Mouse (Mus musculus): ENCODE data around the gene H2-DMb2. TPM values are rescaled to one million over a fixed set of nuclear protein-coding genes. Genes with fewer than 3 reads are reported as not detected.
A peak's percentile ranks its signal among the peaks of the same experiment; 100 is the strongest.

H2-DMb2 gene
- polyA plus RNA-seq, 1 experiment from 2014 or later, result 0.98 TPM

DNA sequence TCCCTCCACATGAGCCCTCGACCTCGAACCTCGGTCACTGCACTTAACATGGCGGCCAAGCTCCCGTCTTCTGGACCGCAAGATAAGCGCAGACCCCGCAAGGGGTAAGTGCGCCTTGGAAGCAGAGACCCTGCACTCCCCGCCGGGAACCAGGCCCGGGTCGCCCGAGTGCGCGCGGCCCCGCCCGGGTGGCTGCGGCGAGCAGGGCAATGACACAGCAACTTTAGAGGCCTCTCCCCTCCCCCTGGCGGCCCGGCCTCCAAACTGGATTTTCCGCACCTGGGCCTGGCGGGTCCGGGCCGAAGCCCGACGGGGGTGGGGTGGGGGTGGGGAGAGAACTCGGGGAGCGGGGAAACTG is 22.3 kb upstream of the H2-DMb2 start:
- H3K36me3 ChIP-seq (ENCODE audit: control insufficient read depth, insufficient read depth), result peaks cover 21% of the 10 kb centered on the region
- no peaks in the 10 kb centered on the region for H3K4me1 ChIP-seq (replicated peaks; ENCODE audit: control insufficient read depth, insufficient read depth, low read length)
- H3K9me3 ChIP-seq (ENCODE audit: control insufficient read depth), result no peaks in the 10 kb centered on the region
- under 1% methylated on average over 31 of the region's 31 CpGs for WGBS
- peak overlapping the region; percentile 100 for H3K27ac ChIP-seq (ENCODE audit: low read depth, low read length)
- ATAC-seq, result peak; percentile 22
- no peaks in the 10 kb centered on the region for H3K27me3 ChIP-seq (replicated peaks; ENCODE audit: control insufficient read depth, insufficient read depth, low read length)
- H3K9ac ChIP-seq (ENCODE audit: low read depth, low read length), result peak overlapping the region; percentile 92
- H3K4me2 ChIP-seq (replicated peaks; ENCODE audit: low read depth), result peak overlapping the region; percentile 80
- H3K4me3 ChIP-seq (ENCODE audit: low read depth, low read length), result peak overlapping the region; percentile 98
- TF ChIP-seq CTCF (IDR thresholded peaks at IDR 0.05; ENCODE audit: low read depth), result peak; percentile 57

DNA sequence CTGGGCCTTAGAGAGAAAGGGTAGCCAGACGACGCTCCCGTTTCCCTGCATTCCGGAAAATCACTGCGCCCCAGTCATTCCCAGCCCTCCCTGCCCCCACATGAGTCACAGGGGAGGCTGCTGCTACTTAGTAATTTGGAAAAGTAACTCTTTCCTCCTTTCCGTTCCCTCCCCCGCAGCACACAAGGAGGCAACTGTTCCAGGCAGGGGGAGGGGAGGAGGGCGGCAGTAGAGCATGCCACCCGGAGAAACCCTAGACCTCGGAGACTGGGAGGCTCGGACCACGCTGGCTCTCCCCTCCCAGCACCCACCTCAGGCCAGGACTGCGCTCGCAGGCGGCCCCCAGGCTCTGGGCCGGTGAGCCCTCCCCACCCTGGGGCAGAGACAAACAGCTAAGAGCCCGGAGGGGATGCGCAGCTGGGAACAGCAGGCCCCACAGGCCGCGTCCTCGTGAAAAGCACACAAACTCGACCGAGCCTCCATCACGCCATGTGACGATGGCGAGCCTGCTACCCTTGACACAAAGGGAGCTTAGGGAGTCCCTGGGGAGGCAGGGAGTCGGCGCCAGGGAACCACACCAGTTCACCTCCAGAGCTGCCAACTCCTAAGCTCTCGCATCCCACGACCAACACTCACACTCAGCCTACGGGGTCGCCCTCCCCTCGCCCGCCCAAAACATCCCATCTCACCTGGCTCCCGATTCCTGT is 21.8 kb upstream of the H2-DMb2 start:
- under 1% methylated on average over 31 of the region's 35 CpGs for WGBS
- no peaks in the 10 kb centered on the region for H3K4me1 ChIP-seq (replicated peaks; ENCODE audit: control insufficient read depth, insufficient read depth, low read length)

DNA sequence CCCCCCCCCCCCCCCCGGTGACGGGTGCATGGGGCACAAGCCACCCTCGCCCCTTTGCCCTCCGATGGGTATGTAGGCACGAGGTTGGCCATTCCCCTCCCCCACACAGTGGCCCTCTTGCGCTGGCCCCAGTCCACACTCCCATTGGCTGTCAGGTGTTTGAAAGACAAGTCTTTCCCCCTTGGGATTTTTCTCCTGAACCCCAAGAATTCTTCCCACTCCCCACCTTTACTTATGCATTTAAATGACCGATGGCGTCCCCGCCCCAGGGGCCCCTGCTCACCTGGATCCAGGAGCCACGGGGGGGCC is 21.3 kb upstream of the H2-DMb2 start:
- peak; percentile 24; the same call in 1 of the 2 replicates for ATAC-seq
- 5% methylated on average over 8 of the region's 10 CpGs for WGBS
- Histone ChIP-seq H3K36me3 (ENCODE audit: control insufficient read depth, insufficient read depth) (peaks cover 12% of the 10 kb centered on the region; the same call in 1 of the 2 replicates), H3K4me3 (ENCODE audit: low read depth, low read length) (peak overlapping the region; percentile 98), H3K4me2 (replicated peaks; ENCODE audit: low read depth) (peak overlapping the region; percentile 80), H3K4me1 (replicated peaks; ENCODE audit: control insufficient read depth, insufficient read depth, low read length) (no peaks in the 10 kb centered on the region), H3K27me3 (replicated peaks; ENCODE audit: control insufficient read depth, insufficient read depth, low read length) (no peaks in the 10 kb centered on the region), H3K27ac (ENCODE audit: low read depth, low read length) (peak overlapping the region; percentile 100), H3K9me3 (ENCODE audit: control insufficient read depth) (no peaks in the 10 kb centered on the region), H3K9ac (ENCODE audit: low read depth, low read length) (peak overlapping the region; percentile 92)
- no peak for TF ChIP-seq CTCF (IDR thresholded peaks at IDR 0.05; ENCODE audit: low read depth)

More for the DNA sequence above, 21.8 kb upstream of the H2-DMb2 start:
- H3K9ac ChIP-seq (ENCODE audit: low read depth, low read length), result peak overlapping the region; percentile 92
- no peak; the same call in 1 of the 2 replicates for TF ChIP-seq CTCF (IDR thresholded peaks at IDR 0.05; ENCODE audit: low read depth)
- H3K9me3 ChIP-seq (ENCODE audit: control insufficient read depth), result no peaks in the 10 kb centered on the region
- H3K27ac ChIP-seq (ENCODE audit: low read depth, low read length), result peak overlapping the region; percentile 100
- H3K27me3 ChIP-seq (replicated peaks; ENCODE audit: control insufficient read depth, insufficient read depth, low read length), result no peaks in the 10 kb centered on the region
- H3K4me2 ChIP-seq (replicated peaks; ENCODE audit: low read depth), result peak overlapping the region; percentile 80
- peaks cover 17% of the 10 kb centered on the region; the same call in 1 of the 2 replicates for H3K36me3 ChIP-seq (ENCODE audit: control insufficient read depth, insufficient read depth)
- peak overlapping the region; percentile 98 for H3K4me3 ChIP-seq (ENCODE audit: low read depth, low read length)
- ATAC-seq, result peak; percentile 25

DNA sequence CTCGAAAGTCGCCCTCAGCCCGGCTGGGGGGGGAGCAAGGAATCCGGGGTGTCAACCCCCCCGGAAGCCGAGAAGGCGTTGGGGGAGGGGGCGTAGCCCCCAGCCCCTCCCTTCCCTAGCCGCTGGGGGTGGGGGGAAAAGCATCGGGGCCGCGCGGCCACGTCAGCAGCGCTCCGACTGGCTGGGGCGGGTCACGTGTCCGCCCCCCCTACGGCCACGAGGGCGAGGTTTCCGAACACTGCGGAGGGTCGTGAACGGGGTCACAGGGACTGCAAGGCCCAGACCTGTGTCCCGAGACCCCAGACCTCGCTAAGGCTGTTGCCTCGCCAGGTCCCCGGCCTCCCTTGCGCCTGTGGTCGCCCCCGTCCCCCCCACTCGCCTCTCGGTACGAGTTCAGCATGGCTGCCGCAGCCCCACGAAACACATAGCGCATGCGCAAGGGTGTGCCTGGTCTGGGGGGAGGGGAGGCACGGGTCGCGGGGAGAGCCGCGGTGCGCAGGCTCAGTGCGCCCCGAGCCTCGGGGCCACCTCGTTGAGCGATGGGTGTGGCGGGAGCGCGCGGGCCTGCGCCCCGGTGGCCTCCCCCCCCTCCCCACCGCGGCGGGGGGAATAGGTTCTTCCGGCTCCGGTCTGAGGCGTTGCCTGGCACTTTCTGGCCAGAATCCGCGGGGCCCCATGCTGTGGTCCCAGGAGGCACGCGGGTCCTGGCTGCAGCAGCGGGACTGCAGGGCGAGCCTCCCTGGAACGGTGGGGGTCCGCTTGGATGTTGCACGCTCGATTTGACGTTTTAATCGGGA is 20.7 kb upstream of the H2-DMb2 start, which contains the start of gene Brd2:
Gene Brd2 (minus strand): TSS at position 447 of the 797 bp plus-strand sequence.
- WGBS, result under 1% methylated on average over 72 of the region's 75 CpGs
- TF ChIP-seq CTCF (IDR thresholded peaks at IDR 0.05; ENCODE audit: low read depth), result no peak

DNA sequence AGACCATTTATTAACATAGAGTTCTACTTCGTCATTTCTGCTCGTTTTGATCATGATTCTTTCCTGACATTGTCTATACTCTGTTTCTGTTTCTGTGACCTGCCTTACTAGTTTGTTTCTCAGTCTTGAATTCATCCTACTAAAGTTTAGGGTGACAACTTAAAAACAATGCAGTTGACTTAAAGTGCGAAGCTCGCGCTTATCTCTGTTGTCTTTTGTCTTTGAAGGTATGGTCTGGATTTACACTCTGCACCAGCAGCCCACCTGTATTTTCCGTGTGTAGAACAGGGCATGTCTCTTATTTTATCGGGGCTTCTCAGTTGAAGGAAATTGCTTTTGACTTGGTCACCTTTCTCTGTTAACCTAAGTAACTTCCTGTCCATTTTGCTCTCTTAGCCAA is 20.0 kb upstream of the H2-DMb2 start:
- Histone ChIP-seq H3K27me3 (replicated peaks; ENCODE audit: control insufficient read depth, insufficient read depth, low read length) (no peaks in the 10 kb centered on the region), H3K27ac (ENCODE audit: low read depth, low read length) (peak overlapping the region; percentile 100)
- WGBS, result under 1% methylated on average over 7 of the region's 7 CpGs

More for the DNA sequence above, 20.7 kb upstream of the H2-DMb2 start, which contains the start of gene Brd2:
- Histone ChIP-seq H3K27me3 (replicated peaks; ENCODE audit: control insufficient read depth, insufficient read depth, low read length) (no peaks in the 10 kb centered on the region), H3K4me3 (ENCODE audit: low read depth, low read length) (peak within 1 kb of the TSS; percentile 98), H3K4me1 (replicated peaks; ENCODE audit: control insufficient read depth, insufficient read depth, low read length) (no peaks in the 10 kb centered on the region), H3K9me3 (ENCODE audit: control insufficient read depth) (no peaks in the 10 kb centered on the region), H3K4me2 (replicated peaks; ENCODE audit: low read depth) (peak within 1 kb of the TSS; percentile 80), H3K9ac (ENCODE audit: low read depth, low read length) (peak within 1 kb of the TSS; percentile 92), H3K27ac (ENCODE audit: low read depth, low read length) (peak within 1 kb of the TSS; percentile 100), H3K36me3 (ENCODE audit: control insufficient read depth, insufficient read depth) (peaks cover 8% of the 10 kb centered on the region; the same call in 1 of the 2 replicates)
- ATAC-seq, result peak; percentile 43

DNA sequence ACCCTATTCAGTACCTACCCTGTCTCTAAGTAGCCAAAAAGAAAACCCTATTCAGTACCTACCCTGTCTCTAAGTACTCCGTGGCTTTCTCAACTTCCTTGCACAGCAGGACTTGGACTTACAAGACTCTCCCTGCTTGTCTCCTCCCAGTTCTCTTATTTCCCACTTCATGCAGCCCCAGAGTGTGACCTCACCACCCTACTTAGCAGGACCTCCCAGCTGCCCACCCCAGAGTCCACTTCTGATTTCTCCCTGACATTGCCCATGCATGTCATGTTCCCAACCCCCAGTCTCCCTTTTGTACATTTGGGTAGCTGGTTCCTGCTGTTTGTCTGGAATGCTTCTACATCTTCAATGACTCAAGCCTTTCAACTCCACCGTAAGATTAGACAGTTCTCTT is 19.6 kb upstream of the H2-DMb2 start:
- WGBS, result 0% methylated on average over 2 of the region's 2 CpGs
- H3K9ac ChIP-seq (ENCODE audit: low read depth, low read length), result peak overlapping the region; percentile 92
- peaks cover 4% of the 10 kb centered on the region; the same call in 1 of the 2 replicates for H3K36me3 ChIP-seq (ENCODE audit: control insufficient read depth, insufficient read depth)
- no peaks in the 10 kb centered on the region for H3K27me3 ChIP-seq (replicated peaks; ENCODE audit: control insufficient read depth, insufficient read depth, low read length)
- TF ChIP-seq CTCF (IDR thresholded peaks at IDR 0.05; ENCODE audit: low read depth), result no peak
- H3K4me1 ChIP-seq (replicated peaks; ENCODE audit: control insufficient read depth, insufficient read depth, low read length), result peaks cover 6% of the 10 kb centered on the region
- H3K4me3 ChIP-seq (ENCODE audit: low read depth, low read length), result peak overlapping the region; percentile 98
- peak overlapping the region; percentile 100 for H3K27ac ChIP-seq (ENCODE audit: low read depth, low read length)
- ATAC-seq, result no peak
- H3K9me3 ChIP-seq (ENCODE audit: control insufficient read depth), result no peaks in the 10 kb centered on the region
- H3K4me2 ChIP-seq (replicated peaks; ENCODE audit: low read depth), result peak overlapping the region; percentile 80

More for the DNA sequence above, 20.0 kb upstream of the H2-DMb2 start:
- no peak for ATAC-seq
- Histone ChIP-seq H3K9ac (ENCODE audit: low read depth, low read length) (peak overlapping the region; percentile 92), H3K4me2 (replicated peaks; ENCODE audit: low read depth) (peak overlapping the region; percentile 80), H3K36me3 (ENCODE audit: control insufficient read depth, insufficient read depth) (peaks cover 8% of the 10 kb centered on the region; the same call in 1 of the 2 replicates), H3K4me1 (replicated peaks; ENCODE audit: control insufficient read depth, insufficient read depth, low read length) (peaks cover 6% of the 10 kb centered on the region), H3K4me3 (ENCODE audit: low read depth, low read length) (peak overlapping the region; percentile 98), H3K9me3 (ENCODE audit: control insufficient read depth) (no peaks in the 10 kb centered on the region)
- TF ChIP-seq CTCF (IDR thresholded peaks at IDR 0.05; ENCODE audit: low read depth), result no peak

All from intestine, postnatal 0 days (tissue).